Mouse (Mus musculus) heart, embryonic 15.5 days (tissue): Measurements from ENCODE around the gene Mpig6b. TPM values are rescaled to one million over a fixed set of nuclear protein-coding genes. Genes with fewer than 3 reads are reported as not detected.
"Not testable (repeated sequence)": the region's sequence is repeated elsewhere in the genome, so short reads cannot be mapped to it uniquely, and the experiment has no call there.

ENCODE experiments used
- ATAC-seq: fragments of 200-750 bp; cut with Nextera tagmentation; replicated peaks from 2 replicates; pipeline ENCODE4 v1.8.0; 2017; ENCODE audit warnings: low read depth, moderate TSS enrichment; ENCODE audit not compliant: insufficient number of reproducible peaks, insufficient read depth, low FRiP score
- H3K27ac ChIP-seq: fragments of 300-500 bp; sonication (generic); 2 replicates; pipeline ENCODE4 v1.5.1; 2015; ENCODE audit warnings: mild to moderate bottlenecking, inconsistent platforms
- H3K27me3 ChIP-seq: fragments of 300-500 bp; sonication (generic); 2 replicates; pipeline ENCODE4 v1.6.1; 2015; ENCODE audit warnings: inconsistent platforms
- H3K36me3 ChIP-seq: fragments of 300-500 bp; sonication (generic); 2 replicates; pipeline ENCODE4 v1.6.1; 2015; ENCODE audit warnings: mild to moderate bottlenecking, inconsistent platforms
- H3K4me1 ChIP-seq: fragments of 300-500 bp; sonication (generic); replicated peaks from 2 replicates; pipeline ENCODE4 v1.6.1; 2015; ENCODE audit warnings: inconsistent platforms
- H3K4me2 ChIP-seq: fragments of 300-500 bp; sonication (generic); 2 replicates; pipeline ENCODE4 v1.6.1; 2015; ENCODE audit warnings: inconsistent platforms, mild to moderate bottlenecking, moderate library complexity
- H3K4me3 ChIP-seq: fragments of 300-500 bp; sonication (generic); 2 replicates; pipeline ENCODE4 v1.5.1; 2015; ENCODE audit warnings: mild to moderate bottlenecking, inconsistent platforms
- H3K9ac ChIP-seq: fragments of 300-500 bp; sonication (generic); 2 replicates; pipeline ENCODE4 v1.6.1; 2015; ENCODE audit warnings: mild to moderate bottlenecking, inconsistent platforms
- H3K9me3 ChIP-seq: fragments of 300-500 bp; sonication (generic); replicated peaks from 2 replicates; pipeline ENCODE4 v1.6.1; 2016; ENCODE audit warnings: inconsistent platforms
- WGBS: fragments of 180-500 bp; shearing (Covaris S2); methylation state at CpG from one replicate; pipeline ENCODE4 v1.1.7; 2015; ENCODE audit warnings: mixed read lengths; 5-methylcytosine and 5-hydroxymethylcytosine counted together
- polyA plus RNA-seq: library from polyadenylated mRNA; unstranded; fragments of >200 nt; fragmentation: Nextera tagmentation; extraction: Ambion mirVana; gene quantifications from 2 replicates; pipeline ENCODE4 v1.2.1, GENCODE M21; 2015

The Mpig6b gene
- polyA plus RNA-seq, 1 experiment from 2014 or later: 0.81 TPM

DNA sequence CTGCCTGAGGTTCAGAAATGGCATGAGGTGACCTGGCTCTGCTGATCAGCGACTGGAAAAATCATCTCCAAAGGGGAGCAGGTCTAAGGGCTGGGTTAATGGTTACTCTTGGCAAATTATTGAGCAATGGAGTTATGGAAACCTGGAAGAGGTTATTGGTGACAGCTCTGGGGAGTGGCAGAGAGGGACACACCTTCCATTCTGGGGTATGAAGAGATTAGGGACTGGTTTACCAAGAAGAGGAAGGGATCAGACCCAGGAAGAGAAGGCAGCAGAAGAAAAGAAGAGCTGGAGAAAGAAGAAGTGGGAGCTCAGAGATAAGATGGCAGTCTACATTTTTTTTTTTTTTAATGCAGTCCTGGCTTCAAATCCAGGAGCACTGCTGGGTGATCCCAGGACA is 18.3 kb downstream of the Mpig6b start:
- H3K4me3 ChIP-seq: 0 out of 2 replicates have a peak overlapping the region, but pooled peaks have one; percentile 4
- no peak for ATAC-seq

GRCm38 (mm10) chr17:35046681-35047455 is 19.1 kb downstream of the Mpig6b start, which contains the start of gene Msh5:
Gene Msh5, minus strand, starts transcription at chr17:35046745.
- 2% methylated on average over 33 of the region's 33 CpGs for WGBS
- H3K9me3 ChIP-seq: no peaks in the 10 kb centered on the region
- peak; percentile 94 for ATAC-seq
- peak within 1 kb of the TSS; percentile 98 for H3K27ac ChIP-seq
- peak within 1 kb of the TSS; percentile 88 for H3K9ac ChIP-seq
- H3K36me3 ChIP-seq: no peaks in the 10 kb centered on the region
- H3K4me1 ChIP-seq: peaks cover 49% of the 10 kb centered on the region
- peak within 1 kb of the TSS; percentile 99 for H3K4me2 ChIP-seq
- H3K4me3 ChIP-seq: peak within 1 kb of the TSS; percentile 72
- no peaks in the 10 kb centered on the region for H3K27me3 ChIP-seq

More for the DNA sequence above, 18.3 kb downstream of the Mpig6b start:
- H3K27ac ChIP-seq: peak overlapping the region; percentile 98
- no peaks in the 10 kb centered on the region for H3K9me3 ChIP-seq
- H3K4me2 ChIP-seq: peak overlapping the region; percentile 76
- H3K36me3 ChIP-seq: peaks cover 5% of the 10 kb centered on the region; the same call in 1 of the 2 replicates
- H3K9ac ChIP-seq: peak overlapping the region; percentile 27; the same call in 1 of the 2 replicates
- 37% methylated on average over 1 of the region's 1 CpGs for WGBS
- H3K4me1 ChIP-seq: peaks cover 57% of the 10 kb centered on the region
- no peaks in the 10 kb centered on the region for H3K27me3 ChIP-seq

GRCm38 (mm10) chr17:35045807-35046680 is 19.9 kb downstream of the Mpig6b start:
- peak overlapping the region; percentile 72 for H3K4me3 ChIP-seq
- H3K27me3 ChIP-seq: no peaks in the 10 kb centered on the region
- H3K9me3 ChIP-seq: no peaks in the 10 kb centered on the region
- H3K36me3 ChIP-seq: no peaks in the 10 kb centered on the region
- peak overlapping the region; percentile 99 for H3K4me2 ChIP-seq
- no peak for ATAC-seq
- peaks cover 45% of the 10 kb centered on the region for H3K4me1 ChIP-seq
- peak overlapping the region; percentile 88 for H3K9ac ChIP-seq
- WGBS: 3% methylated on average over 48 of the region's 48 CpGs
- peak overlapping the region; percentile 95 for H3K27ac ChIP-seq

GRCm38 (mm10) chr17:35044904-35045806 is 20.8 kb downstream of the Mpig6b start:
- no peaks in the 10 kb centered on the region for H3K9me3 ChIP-seq
- H3K4me3 ChIP-seq: peak overlapping the region; percentile 72
- H3K36me3 ChIP-seq: no peaks in the 10 kb centered on the region
- peak overlapping the region; percentile 88; the same call in 1 of the 2 replicates for H3K9ac ChIP-seq
- 52% methylated on average over 7 of the region's 7 CpGs for WGBS
- H3K4me2 ChIP-seq: peak overlapping the region; percentile 99
- H3K4me1 ChIP-seq: peaks cover 45% of the 10 kb centered on the region
- no peaks in the 10 kb centered on the region for H3K27me3 ChIP-seq
- H3K27ac ChIP-seq: peak overlapping the region; percentile 95
- ATAC-seq: no peak

DNA sequence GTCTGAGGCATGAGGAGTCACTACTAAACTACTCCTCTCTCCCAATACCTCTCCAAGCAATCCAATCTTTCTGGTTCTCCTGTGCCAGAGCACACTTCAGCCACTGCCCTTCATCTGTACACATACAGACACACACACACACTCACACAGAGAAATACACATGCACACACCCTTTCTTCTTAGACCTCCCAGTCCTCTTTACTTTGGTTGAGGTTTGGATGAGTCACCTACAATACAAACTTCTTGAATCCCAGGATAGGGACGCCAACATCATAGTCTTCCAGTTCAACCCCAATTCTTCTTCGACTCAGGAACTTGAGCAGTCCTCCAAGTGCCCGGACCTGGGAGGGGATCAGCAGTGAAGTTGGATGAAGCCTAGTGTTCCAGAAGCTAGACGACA is 22.2 kb downstream of the Mpig6b start:
- H3K36me3 ChIP-seq: no peaks in the 10 kb centered on the region
- no peak overlapping the region for H3K9ac ChIP-seq
- WGBS: 75% methylated on average over 4 of the region's 4 CpGs
- peak overlapping the region; percentile 95 for H3K27ac ChIP-seq
- no peaks in the 10 kb centered on the region for H3K27me3 ChIP-seq
- H3K4me1 ChIP-seq: peaks cover 36% of the 10 kb centered on the region
- no peaks in the 10 kb centered on the region for H3K9me3 ChIP-seq
- no peak overlapping the region for H3K4me2 ChIP-seq
- H3K4me3 ChIP-seq: no peak overlapping the region
- ATAC-seq: no peak

- WGBS: 81% methylated on average over 11 of the region's 11 CpGs
Measured at GRCm38 (mm10) chr17:35039121-35039873, 26.7 kb downstream of the Mpig6b start.

DNA sequence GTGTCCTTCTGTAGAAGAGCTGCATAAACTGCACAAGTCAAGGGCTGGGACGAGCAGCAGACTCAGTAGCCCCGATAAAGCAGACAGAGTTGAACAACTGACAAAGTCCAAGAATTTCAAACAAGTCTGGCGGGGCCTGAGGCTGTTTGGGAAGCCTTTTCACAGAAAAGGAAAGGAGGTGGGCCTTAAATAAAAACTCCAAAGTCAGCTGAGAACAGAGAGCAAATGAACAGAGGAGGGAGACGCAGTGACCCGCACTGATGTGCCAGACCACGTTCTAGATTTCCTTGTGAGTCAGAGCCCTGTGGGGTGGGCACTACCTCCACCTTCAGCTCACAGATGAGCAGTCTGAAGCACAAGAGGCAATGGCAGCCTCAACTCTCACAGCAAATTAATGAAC is 31.1 kb downstream of the Mpig6b start:
- peaks cover under 1% of the 10 kb centered on the region; the same call in 1 of the 2 replicates for H3K4me1 ChIP-seq
- no peak overlapping the region for H3K4me2 ChIP-seq
- WGBS: 65% methylated on average over 6 of the region's 6 CpGs
- no peak for ATAC-seq
- no peak overlapping the region for H3K9ac ChIP-seq
- no peak overlapping the region for H3K4me3 ChIP-seq
- no peaks in the 10 kb centered on the region for H3K36me3 ChIP-seq
- H3K9me3 ChIP-seq: no peaks in the 10 kb centered on the region
- no peak overlapping the region for H3K27ac ChIP-seq
- H3K27me3 ChIP-seq: no peaks in the 10 kb centered on the region

More at GRCm38 (mm10) chr17:35039121-35039873, 26.7 kb downstream of the Mpig6b start:
- Histone ChIP-seq H3K4me1 (no peaks in the 10 kb centered on the region; the same call in 1 of the 2 replicates), H3K36me3 (no peaks in the 10 kb centered on the region), H3K4me2 (no peak overlapping the region), H3K9me3 (no peaks in the 10 kb centered on the region), H3K4me3 (no peak overlapping the region), H3K27me3 (no peaks in the 10 kb centered on the region), H3K9ac (no peak overlapping the region), H3K27ac (no peak overlapping the region)
- no peak for ATAC-seq

- WGBS: 53% methylated on average over 1 of the region's 1 CpGs
Measured at GRCm38 (mm10) chr17:35033703-35034102, 32.3 kb downstream of the Mpig6b start.

GRCm38 (mm10) chr17:35032323-35032870 is 33.6 kb downstream of the Mpig6b start:
- no peak overlapping the region for H3K9ac ChIP-seq
- no peak overlapping the region for H3K4me2 ChIP-seq
- no peak for ATAC-seq
- no peaks in the 10 kb centered on the region for H3K9me3 ChIP-seq
- H3K36me3 ChIP-seq: no peaks in the 10 kb centered on the region
- H3K27me3 ChIP-seq: no peaks in the 10 kb centered on the region; the same call in 1 of the 2 replicates
- no peak overlapping the region for H3K4me3 ChIP-seq
- no peak overlapping the region for H3K27ac ChIP-seq
- 64% methylated on average over 8 of the region's 8 CpGs for WGBS
- peaks cover 8% of the 10 kb centered on the region for H3K4me1 ChIP-seq

More at GRCm38 (mm10) chr17:35033703-35034102, 32.3 kb downstream of the Mpig6b start:
- H3K4me3 ChIP-seq, H3K9me3 ChIP-seq, H3K4me2 ChIP-seq, H3K36me3 ChIP-seq, ATAC-seq, H3K27me3 ChIP-seq, H3K4me1 ChIP-seq, H3K9ac ChIP-seq, H3K27ac ChIP-seq: not testable (repeated sequence)

DNA sequence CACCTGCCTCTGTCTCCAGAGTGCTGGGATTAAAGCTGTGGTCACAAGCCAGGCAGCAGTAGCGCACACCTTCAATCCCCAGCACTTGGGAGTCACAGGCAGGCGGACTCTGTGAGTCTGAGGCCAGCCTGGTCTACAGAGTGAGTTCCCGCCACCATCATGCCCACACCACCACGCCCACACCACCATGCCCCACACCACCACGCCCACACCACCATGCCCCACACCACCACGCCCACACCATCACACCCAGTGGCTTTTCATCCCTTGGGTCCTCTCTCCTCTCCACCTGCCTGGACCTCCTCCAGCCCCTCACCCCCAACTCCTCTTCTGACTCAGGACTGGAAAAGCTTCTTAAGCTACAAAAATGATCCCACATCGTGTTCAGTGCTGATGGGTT is 34.1 kb downstream of the Mpig6b start:
- H3K4me1 ChIP-seq: peaks cover 11% of the 10 kb centered on the region
- no peaks in the 10 kb centered on the region for H3K36me3 ChIP-seq
- no peak overlapping the region for H3K9ac ChIP-seq
- H3K4me2 ChIP-seq: no peak overlapping the region
- H3K27ac ChIP-seq: no peak overlapping the region
- H3K4me3 ChIP-seq: no peak overlapping the region
- 72% methylated on average over 7 of the region's 7 CpGs for WGBS
- no peaks in the 10 kb centered on the region for H3K9me3 ChIP-seq
- no peak for ATAC-seq
- H3K27me3 ChIP-seq: no peaks in the 10 kb centered on the region; the same call in 1 of the 2 replicates
